Mouse (Mus musculus) G1E-ER4 (cell line): ENCODE data around the gene Anks3. TPM values are rescaled to one million over a fixed set of nuclear protein-coding genes. Genes with fewer than 3 reads are reported as not detected.

Experiments
- GATA1 ChIP-seq: IDR thresholded peaks from one replicate; pipeline ENCODE4 v1.8.0; 2012; ENCODE audit warnings: low read length, inconsistent platforms
- polyA plus RNA-seq: library from polyadenylated mRNA; stranded (reverse); fragments of >175 nt; gene quantifications from 2 replicates; pipeline ENCODE4 v1.2.3, GENCODE M21; 2012

Anks3 gene
- polyA plus RNA-seq, result 21.3 and 23.5 TPM in 2 replicates

DNA sequence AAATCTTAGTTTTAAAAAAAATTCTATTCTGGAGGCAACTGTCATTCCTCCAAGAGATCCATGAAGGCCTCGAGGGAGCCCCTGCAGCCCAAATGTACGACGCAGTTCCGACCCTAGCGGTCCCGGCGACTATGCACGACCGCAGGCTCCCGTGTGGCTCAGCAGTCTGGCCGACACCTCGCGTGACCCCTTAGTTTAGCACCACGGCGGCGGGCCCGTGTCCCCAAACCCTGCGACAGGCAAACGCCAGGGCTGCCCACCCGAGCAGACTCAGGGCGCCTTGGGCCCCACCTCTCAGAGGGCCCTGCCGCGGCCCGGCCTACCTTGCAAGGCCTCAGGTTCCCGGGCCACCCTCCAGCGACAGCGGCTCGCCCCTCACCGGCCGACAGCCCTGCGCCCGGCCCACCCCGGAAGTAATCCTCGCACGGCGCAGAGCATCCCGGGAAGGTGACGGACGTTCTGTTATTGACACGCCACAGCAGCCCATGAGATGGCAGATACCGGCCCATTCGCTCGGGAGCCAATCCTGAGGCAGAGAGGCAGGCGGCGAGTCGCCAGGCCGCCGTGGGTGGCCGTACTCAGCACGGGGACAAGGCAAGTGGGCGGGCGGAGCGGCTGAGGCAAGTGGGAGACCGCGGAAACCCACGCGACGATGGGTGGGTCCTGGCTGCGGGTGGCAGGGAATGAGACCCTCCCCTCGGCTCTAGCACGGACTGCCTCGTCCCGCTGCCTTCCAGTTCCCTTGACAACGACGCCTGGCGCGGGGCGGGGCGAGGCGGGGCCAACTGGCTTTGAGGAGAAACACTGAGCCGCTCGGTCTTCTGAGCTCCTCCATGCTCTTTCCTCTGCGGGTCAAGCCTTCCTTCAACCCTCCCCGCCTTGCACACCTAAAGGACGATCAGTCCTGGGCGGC lies at the start of gene Anks3:
Gene Anks3, minus strand, starts transcription at position 409 of the 913 bp plus-strand sequence.
- no peak for TF ChIP-seq GATA1

DNA sequence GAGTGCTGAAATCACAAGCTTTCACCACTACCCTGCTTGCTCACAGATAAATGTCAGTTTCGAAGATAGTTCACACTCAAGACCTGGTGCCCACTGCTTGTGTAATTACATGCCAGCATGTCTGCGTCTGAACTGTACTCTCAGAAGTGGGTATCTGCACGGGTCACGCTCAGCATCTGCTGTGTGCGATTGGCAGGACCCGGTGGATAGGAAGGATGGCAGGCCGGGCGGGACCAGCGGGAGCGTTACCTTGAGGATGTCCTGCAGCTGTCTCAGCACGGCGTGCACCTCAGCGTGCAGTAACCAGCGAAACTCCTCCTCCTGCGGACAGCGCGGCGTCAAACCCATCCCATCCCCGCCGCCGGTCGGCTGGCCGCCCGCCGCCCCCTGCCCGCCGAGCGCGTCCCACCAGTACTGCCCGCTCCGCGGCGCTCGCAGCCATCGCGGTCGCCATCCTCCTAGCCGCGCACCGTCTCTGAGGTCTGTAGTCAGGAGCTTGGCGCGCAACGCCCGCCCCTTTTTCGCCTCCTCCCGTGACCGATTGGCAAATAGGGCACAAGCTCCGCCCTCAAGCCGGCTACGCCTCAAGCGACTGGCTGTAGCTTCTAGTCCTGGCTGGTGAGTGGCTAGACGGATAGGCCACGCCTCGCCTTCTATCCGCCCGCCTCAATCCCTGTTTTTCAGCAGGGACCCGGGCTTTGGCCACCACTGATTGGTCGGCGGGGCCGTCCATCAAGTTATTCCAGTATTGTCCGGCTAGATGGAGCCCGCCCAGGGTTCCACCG lies 49.2 kb upstream of the Anks3 start, which contains the start of gene Rogdi:
Gene Rogdi, minus strand, starts transcription at position 500 of the 785 bp plus-strand sequence.
- no peak for TF ChIP-seq GATA1

DNA sequence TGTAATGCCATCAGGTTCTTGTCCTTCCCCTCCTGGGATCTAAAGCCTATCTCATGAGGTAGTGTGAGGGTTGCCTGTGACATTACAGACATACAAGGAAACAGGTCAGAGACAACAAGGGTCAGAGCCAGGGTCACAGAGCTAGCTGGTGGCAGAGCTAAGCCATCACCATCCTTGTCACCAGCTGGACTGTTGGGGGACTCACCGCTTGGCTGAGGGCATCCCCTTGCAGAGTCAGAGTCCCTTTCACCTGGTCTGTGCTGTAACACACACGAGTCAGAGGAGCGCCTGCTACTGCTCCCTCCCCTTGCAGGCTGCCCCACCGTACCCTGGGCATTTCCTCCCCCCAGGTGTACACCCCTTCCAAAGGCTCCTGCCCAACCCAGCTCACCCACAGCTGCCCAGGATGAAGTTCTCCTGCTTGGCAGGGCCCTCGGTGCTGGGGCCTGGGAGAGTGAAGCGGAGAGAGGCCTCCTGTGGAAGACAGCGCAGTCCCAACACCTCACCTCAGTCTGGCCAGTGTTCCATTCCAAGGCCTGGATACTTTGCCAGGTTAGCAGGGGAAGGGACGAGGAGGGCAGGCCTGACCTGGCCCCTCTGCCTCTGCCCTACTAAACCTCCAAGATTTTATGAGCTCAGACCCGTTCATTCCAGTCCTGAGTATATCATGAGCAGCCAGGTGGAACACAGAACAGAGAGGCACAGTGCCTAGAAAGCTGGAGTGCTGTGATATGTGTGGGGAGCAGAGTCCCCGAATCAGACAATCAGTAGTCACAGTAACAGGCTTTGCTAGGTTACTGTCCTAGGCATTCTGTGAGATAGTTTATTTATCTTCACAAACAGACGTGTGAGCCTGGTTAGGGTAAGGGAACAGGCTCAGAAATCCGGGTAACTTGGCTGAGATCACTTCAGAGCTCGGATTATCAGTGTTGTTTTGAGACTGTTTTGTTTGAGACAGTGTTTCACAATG lies 48.3 kb upstream of the Anks3 start:
- peak; percentile 88 for TF ChIP-seq GATA1

DNA sequence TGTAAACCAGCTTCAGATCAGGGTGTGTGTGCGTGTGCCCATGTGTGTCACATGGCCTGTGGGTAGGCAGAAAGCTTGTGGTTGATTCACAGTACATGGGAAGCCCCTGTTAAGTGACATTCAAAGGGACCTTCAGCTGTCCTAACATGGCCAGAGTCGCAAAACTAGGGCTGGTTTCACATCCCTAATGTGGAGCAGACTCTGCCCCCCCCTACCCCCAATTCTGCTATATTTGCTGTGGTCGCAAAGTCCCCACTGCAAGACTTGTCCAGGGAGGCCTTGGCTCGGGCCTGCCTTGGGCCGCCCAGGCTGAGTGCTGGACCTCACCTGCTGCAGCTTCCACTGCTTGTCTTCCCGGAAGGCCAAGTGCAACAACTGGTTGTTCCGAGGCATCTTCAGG lies 47.3 kb upstream of the Anks3 start:
- TF ChIP-seq GATA1, result no peak

- no peak for TF ChIP-seq GATA1
Measured at GRCm38 (mm10) chr16:5010371-5010935, 46.4 kb upstream of the Anks3 start.

DNA sequence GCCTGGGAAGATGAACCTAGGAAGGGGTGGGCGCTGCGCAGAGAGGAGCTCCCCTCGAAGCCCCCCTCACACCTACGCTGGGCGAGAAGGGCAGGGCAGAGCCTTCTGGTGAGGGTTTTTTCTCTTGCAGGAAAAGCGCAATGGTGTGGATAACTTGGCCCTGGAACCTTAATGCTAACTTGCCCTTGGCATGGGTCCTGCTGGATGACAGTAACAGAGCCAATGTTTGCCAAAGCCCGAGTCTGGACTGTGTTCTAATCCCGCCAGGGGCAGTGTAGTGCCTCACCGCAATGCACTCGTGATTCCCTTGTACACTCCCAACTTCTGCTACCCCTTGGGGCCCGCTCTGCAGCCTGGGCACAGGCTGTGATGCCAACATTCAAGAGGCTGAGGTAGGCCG lies 44.1 kb upstream of the Anks3 start:
- no peak for TF ChIP-seq GATA1

GRCm38 (mm10) chr16:5007492-5007891 lies 43.5 kb upstream of the Anks3 start:
- no peak for TF ChIP-seq GATA1

GRCm38 (mm10) chr16:5007067-5007466 lies 43.1 kb upstream of the Anks3 start, which contains the start of gene Smim22:
Gene Smim22, plus strand, starts transcription at chr16:5007288.
- no peak for TF ChIP-seq GATA1

- TF ChIP-seq GATA1, result no peak
Measured at GRCm38 (mm10) chr16:5000611-5001010, 36.6 kb upstream of the Anks3 start.

GRCm38 (mm10) chr16:4998984-4999383 lies 35.0 kb upstream of the Anks3 start:
- TF ChIP-seq GATA1, result no peak

DNA sequence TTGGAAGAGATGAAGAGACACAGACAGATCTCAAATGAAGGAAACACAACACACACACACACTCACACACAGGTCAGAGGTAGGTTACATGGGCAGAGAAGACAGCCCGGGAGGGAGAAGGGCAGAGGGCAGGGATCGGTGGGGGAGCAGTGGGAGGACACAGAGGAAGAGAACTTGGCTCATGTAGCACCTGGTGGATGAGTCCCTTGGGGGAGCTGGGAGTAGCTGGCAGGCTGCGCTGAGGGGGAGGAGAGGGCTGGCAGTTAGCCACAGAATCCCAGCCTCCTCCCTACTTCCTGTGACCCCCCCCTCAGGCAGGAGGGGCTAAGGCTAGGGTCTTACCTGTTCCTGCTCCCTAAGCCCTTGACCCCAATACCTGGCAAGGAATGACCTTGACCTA lies 33.5 kb upstream of the Anks3 start, which contains the start of gene Sept12:
Gene Sept12, minus strand, starts transcription at position 300 of the 400 bp plus-strand sequence.
- no peak for TF ChIP-seq GATA1

- TF ChIP-seq GATA1, result no peak
Measured at GRCm38 (mm10) chr16:4993276-4993675, 29.3 kb upstream of the Anks3 start.

GRCm38 (mm10) chr16:4984717-4985116 lies 20.7 kb upstream of the Anks3 start:
- no peak for TF ChIP-seq GATA1

- no peak for TF ChIP-seq GATA1
Measured at GRCm38 (mm10) chr16:4979755-4980380, 15.9 kb upstream of the Anks3 start.
